Mouse (Mus musculus) layer of hippocampus, adult 9-10 months (tissue): ENCODE results near the gene Ndufab1.
"Not testable (repeated sequence)": the region's sequence is repeated elsewhere in the genome, so short reads cannot be mapped to it uniquely, and the experiment has no call there.

Experiments
- DNase-seq: peaks from one replicate; pipeline ENCODE4 v3.0.0; 2022; ENCODE audit warnings: low spot score

Gene Ndufab1

GRCm38 (mm10) chr7:122101747-122102244 is at the start of gene Ndufab1:
Ndufab1 (minus strand) TSS chr7:122101886.
- peak; percentile 53 for DNase-seq

- DNase-seq = no peak
These were observed 39.3 kb upstream of the Ndufab1 start for GRCm38 (mm10) chr7:122140991-122141390.

GRCm38 (mm10) chr7:122138190-122138589 is 36.5 kb upstream of the Ndufab1 start:
- no peak for DNase-seq

- DNase-seq = no peak
These were observed 35.4 kb upstream of the Ndufab1 start for GRCm38 (mm10) chr7:122137071-122137470.

- DNase-seq = no peak
These were observed 33.4 kb upstream of the Ndufab1 start for GRCm38 (mm10) chr7:122135070-122135469.

- no peak for DNase-seq
These were observed 31.6 kb upstream of the Ndufab1 start for GRCm38 (mm10) chr7:122133338-122133625.

GRCm38 (mm10) chr7:122132497-122133337 is 31.0 kb upstream of the Ndufab1 start, which contains the start of the genes Palb2 and Dctn5:
Palb2 (minus strand) TSS chr7:122132985.
Dctn5 (plus strand) TSS chr7:122133041.
- DNase-seq = peak; percentile 90

GRCm38 (mm10) chr7:122131834-122132233 is 30.1 kb upstream of the Ndufab1 start:
- DNase-seq = no peak

- DNase-seq = no peak
These were observed 25.3 kb upstream of the Ndufab1 start for GRCm38 (mm10) chr7:122126946-122127345.

GRCm38 (mm10) chr7:122125636-122126035 is 23.9 kb upstream of the Ndufab1 start:
- DNase-seq = no peak

GRCm38 (mm10) chr7:122123518-122123917 is 21.8 kb upstream of the Ndufab1 start:
- DNase-seq = no peak

- no peak for DNase-seq
These were observed 6.5 kb upstream of the Ndufab1 start for GRCm38 (mm10) chr7:122108206-122108605.

- DNase-seq = not testable (repeated sequence)
These were observed 506 bp downstream of the Ndufab1 start for GRCm38 (mm10) chr7:122101014-122101746.

- no peak for DNase-seq
These were observed 2.5 kb downstream of the Ndufab1 start for GRCm38 (mm10) chr7:122099222-122099621.

GRCm38 (mm10) chr7:122098009-122098408 is 3.7 kb downstream of the Ndufab1 start:
- no peak for DNase-seq

GRCm38 (mm10) chr7:122094564-122095330 is 6.9 kb downstream of the Ndufab1 start:
- no peak for DNase-seq

- no peak for DNase-seq
These were observed 14.3 kb downstream of the Ndufab1 start for GRCm38 (mm10) chr7:122087195-122087982.

GRCm38 (mm10) chr7:122081071-122081470 is 20.6 kb downstream of the Ndufab1 start:
- DNase-seq = no peak

GRCm38 (mm10) chr7:122079798-122080554 is 21.7 kb downstream of the Ndufab1 start:
- no peak for DNase-seq

GRCm38 (mm10) chr7:122074374-122074773 is 27.3 kb downstream of the Ndufab1 start:
- no peak for DNase-seq
